Mouse (Mus musculus) kidney, adult 8-10 months (tissue): ENCODE measurements around the gene Wdr82.

Source experiments
- DNase-seq, 2 experiments: peaks; one replicate each; pipeline ENCODE4 v3.0.0; 2022

Wdr82 gene

DNA sequence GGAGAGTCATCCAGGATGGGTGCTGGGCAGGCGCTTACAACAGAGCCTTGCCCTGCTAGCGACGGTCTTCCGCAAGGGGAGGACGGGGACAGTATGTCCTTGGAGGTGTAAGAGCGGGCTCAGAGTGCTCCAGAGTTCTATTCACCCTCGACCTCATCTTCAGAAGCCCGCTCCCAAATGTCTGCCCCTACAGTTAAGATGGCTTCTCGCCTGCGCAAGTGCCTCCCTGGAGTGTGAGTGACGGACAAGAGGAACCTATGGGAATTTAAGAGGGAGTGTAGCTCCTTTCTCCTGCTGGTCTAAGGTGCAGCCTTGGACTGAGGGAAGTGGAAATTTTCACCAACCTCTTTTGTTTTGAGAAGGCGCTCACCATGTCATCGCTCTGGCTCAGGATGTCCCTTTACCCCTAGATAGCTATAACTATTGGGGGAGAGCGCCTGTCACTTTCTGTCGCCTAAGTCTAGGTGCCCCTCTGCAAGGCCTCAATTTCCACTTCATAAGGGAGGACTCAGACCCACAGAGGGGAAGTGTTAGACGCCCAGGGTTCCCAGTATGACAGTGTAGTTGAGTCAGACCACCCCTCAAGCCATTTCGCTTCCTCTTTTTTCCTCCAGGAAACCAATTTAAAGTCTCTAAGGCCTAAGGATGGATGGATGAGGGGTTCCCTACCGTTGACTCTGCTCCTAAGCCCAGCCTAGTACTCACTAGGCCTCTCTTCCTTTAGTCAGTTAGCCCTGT lies 29.0 kb downstream of the Wdr82 start, which contains the start of gene Ppm1m:
Ppm1m (minus strand) TSS at position 212 of the 738 bp plus-strand sequence.
- no peak for DNase-seq

DNA sequence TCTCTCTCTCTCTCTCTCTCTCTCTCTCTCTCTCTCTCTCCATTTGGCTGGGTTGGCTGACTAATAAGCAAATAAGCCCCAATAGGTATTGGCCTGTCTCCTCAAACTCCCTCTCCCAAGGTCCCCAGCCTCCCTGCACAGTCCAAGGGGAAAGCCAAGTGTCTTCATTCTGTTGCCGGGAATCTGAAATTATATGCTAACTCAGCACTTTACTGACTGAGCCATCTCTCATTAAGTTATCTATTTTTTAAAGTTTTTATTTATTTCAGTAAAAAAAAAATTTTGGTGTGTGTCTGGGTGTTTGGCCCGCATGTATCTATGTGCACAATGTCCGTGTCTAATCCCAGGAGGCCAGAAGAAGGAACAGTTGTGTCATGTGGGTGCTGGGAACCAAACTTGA lies 31.2 kb downstream of the Wdr82 start:
- DNase-seq: no peak

DNA sequence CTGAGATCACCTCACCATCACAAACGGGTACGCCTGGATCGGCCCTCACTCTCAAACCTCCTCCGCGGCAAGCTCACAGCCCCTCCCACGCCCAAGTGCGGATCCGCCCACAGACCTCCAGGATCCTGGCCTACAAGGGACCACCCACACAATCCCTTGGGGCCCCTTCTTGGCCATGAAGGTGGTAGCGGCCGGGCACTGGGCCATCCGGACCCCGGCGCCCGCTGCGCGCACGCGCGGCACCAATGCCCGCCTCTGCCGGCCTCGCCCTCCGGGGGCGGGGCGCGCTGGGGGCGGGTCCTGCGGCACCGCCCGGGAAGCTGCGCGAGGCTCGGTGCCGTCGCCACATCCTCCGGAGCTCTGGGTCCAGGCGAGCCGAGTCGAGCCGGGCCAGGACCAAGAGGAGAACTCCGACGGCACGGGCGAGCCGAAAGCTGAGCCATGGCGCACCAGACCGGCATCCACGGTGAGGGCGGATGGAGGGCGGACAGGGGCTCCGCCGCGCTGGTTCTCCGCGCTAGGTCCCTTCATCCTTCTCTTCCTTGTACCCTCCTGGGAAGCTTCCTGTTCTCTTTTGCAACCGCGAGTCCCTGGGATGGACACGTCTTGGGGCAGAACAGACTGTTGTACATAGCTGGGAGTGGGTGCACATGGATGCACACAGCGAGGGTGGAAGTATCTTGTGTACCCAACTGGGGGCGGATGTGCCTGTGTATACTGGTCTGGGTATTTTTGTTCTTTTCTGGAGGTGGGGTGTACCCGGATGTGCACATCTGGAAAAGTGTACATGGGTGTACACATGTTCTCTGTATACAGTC lies 32.3 kb downstream of the Wdr82 start, which contains the start of gene Twf2:
Twf2 (plus strand) TSS at position 290 of the 818 bp plus-strand sequence.
- peak; percentile 87 to 90 for DNase-seq

DNA sequence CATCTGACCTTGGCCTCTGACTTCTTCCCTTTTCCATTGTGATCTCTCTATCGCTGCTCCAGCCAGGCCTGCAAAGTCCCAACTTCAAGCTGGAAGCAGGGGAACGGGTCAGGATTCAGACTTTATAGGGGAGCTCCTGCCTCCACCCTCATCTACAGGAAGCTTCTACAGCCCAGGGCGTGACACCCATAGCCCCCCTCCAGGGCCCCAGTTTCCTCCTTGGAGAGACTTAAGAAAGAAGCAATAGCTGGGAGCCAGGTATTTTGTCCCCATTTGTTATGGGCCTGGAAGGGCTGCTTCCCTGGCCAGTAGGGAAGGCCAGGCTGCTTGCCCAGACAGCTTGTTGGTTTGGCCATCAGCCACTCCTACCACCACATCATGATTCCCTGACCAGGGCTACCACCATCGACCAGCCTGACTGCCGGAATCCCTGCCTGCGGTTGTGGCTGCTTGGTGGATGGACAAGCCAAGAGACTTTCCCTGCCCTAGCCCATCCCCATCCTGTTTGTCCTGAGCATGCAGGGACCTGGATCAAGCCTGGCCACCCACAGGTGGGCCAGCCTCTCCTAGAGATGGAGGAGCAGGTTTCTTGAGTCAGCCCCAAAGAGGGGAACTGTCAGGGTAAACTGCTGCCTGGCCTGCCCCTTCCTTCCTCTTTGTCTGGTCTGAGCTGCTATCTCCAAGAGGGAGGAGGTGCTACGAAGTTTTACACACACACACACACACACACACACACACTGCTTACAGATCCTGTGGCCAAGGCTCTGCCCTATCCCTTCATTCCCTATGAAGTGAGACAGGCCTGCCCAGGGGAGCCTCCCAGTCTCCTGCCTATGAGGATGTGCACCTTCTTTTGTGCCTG lies 33.5 kb downstream of the Wdr82 start:
- DNase-seq: no peak

DNA sequence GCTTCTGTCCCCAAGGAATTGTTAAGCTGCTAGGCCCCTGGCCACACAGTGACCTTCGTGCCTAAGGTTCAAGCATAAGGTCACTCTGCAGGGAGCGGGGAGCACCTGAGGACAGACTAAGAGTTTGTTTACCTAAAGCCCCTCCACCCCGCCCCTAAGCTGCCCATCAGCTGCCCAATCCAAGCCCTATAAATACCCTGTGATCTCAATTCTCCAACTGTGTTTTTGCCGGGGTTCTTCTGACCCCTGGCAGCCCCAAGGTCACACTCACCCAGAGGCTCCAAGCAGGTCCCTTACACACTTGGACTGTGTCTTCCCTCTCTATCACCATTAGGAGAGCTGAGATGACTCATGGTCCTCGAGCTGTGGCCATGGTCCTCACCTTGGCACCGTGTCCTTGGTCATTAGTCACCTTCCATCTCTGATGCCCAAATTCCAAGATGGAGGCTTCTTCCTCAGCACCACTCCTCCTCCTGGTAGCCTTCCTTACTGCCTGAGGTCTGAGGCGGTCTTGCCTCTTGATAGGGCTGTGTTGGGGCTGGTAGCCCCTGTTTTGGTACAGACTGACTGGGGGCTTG lies 35.1 kb downstream of the Wdr82 start:
- DNase-seq: no peak

DNA sequence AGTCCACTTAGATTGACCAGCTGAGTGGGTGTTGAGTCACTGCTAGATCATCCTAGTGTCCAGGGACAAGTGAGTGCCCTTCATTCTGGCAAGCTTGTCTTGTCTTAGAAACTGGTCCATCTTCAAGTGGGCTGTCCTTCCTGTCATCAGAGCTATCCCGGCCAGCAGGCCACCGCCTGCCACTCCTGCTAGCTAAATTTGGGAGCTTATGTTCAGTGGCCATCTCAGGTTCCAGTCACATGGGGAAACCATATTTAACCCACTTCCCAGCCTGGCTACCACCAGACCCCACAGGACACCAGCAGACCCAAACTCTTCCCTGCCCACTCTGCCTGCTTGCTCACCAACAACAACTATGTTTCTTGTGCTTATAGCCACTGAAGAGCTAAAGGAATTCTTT lies 35.8 kb downstream of the Wdr82 start:
- no peak for DNase-seq

DNA sequence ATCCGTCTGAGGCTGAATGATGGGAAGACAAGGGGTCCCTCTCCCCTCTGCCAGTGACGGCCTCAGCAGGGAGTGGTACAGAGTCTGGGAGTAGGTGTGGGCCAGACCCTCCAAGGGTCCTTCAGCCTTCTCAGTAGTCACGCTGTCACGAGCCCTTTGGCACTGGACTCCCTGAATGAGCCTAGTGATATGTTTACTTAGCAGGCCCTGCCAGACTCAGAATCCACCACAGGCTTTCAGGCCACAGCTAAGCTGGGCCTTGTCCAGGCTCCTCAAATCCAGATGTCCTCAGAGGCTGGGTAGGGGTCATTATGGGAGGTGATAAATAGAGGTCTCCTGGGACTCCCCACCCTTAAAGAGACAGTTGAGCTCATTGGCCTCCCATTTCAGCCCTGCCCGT lies 37.5 kb downstream of the Wdr82 start:
- no peak for DNase-seq

DNA sequence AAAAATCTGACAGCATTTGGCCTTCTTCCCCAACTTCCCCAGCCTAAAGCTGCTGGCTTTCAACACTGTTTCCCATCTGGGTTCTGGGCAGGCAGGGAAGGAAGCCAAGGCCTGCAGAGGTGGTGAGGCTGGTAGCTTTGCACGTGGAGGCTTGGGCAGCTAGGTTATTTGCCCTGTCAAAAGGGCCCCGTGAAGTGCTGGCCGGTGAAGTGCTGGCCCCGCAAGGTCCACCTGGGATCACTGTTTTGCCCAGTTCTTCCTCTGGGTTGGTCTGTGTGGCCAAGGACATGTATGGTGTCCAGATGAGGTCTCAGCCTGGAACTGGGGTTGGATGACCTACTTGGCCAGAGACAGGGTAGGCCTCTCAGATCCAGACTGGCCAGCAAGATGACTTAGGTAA lies 39.2 kb downstream of the Wdr82 start:
- DNase-seq: no peak

DNA sequence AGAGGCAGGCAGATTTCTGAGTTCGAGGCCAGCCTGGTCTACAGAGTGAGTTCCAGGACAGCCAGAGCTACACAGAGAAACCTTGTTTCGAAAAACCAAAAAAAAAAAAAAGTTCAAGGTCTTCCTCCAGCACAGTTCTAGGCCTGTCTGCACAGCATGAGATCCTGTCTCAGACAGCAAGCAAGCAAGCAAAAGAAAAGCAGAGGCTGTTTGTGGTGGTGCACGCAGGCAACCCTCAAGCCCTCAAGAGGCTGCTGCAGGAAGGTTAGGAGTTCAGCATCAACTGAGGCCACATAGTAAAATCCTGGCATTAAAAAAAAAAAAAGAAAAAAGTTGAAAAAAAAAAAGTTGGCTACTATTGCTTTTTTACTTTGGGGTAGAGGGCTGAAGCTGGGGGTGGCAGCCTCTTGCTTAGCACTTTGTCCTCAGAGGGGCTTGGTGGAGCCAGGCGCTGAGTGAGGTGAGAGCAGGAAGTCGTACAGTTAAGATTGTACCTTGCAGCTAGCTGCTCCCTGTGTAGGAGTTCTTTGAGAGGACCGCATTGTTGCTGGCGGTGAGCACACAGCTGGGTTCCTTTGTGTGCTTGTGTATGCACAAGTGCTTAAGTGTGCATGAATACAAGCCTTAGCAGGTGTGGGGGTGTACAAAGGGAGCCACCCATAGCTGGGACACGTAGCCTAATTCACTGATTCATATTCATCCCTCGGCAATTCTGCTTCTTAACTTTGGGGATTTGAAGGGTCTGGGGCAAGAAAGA lies 40.3 kb downstream of the Wdr82 start:
- no peak for DNase-seq

DNA sequence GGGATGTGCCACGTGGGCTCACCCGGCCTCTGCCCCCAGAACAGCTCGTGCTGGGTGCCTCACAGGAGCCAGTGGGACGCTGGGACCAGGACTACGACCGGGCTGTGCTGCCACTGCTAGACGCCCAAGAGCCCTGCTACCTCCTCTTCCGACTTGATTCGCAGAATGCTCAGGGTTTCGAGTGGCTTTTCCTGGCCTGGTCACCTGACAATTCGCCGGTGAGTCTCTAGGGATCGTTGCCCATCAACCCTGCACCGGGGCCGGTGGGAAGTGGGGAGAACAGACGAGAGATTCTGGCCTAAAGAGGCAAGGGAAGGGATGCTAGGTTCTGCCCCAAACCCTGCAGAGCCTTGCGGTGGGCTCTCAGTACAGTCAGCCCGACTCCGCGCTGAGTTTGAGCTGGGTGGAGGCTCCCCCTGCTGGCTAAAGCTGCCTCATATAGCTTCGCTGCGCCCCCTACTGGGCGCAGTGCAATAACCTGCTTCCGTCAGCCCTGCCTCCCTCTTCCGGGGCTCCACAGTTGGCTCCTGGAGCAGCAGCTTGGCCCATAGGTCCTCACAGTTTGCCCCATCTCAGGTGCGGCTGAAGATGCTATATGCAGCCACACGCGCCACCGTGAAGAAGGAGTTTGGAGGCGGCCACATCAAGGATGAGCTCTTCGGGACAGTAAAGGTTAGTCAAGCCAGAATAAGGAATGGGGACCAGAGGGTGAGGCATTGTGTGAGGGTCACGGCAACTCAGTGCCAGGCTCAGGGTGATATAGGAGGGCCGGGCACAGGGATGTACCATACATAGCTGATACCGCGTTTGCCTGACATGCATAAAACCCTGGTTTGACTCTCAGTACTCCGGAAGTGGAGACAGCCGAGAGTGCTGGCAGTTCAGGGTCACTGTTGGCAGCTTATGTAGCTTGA lies 41.2 kb downstream of the Wdr82 start:
- DNase-seq: peak; percentile 69 to 86

DNA sequence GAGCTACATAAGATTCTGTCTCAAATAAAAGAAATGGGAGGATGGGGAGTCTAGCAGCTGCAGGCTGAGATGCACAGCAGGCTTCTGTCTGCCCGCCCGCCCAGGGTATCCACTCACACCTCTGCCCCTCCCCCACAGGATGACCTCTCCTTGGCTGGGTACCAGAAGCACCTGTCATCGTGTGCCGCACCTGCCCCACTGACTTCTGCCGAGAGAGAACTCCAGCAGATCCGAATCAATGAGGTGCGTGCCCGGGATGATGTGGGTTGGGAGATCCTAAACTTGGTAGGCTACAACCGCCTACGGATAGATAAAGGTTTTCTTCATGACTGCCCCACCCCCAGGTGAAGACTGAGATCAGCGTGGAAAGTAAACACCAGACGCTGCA lies 41.9 kb downstream of the Wdr82 start:
- DNase-seq: no peak

DNA sequence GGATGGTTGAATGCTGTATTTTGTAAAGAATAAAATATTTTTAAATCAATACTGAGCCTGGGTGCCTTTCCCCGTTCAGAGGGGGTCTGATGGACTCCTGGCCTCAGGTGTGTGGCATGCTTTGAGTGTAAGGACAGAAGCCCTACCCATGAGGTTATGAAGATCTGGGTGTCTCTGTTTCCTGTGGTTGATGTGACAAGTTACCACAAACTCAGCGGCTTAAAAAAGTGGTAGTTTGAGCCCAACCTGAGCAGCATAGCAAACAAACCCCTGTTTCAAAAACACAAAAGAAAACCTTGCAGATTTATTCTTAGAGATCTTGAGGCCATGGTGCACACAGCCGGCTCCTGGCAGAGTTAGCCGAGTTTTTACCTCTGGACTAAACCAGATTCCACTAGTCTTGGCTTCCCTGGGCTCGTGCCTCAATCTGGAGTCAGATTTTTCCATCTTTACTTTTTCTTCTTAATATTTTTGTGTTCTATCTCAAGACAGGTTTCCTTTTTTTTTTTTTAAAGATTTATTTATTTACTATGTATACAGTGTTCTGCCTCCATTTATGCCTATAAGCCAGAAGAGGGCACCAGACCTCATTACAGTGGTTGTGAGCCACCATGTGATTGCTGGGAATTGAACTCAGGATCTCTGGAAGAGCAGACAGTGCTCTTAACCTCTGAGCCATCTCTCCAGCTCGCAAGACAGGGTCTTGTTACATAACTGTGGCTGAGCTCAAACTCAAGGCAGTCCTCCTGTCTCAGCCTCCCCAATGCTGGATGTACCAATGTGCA lies 44.8 kb downstream of the Wdr82 start:
- DNase-seq: no peak

DNA sequence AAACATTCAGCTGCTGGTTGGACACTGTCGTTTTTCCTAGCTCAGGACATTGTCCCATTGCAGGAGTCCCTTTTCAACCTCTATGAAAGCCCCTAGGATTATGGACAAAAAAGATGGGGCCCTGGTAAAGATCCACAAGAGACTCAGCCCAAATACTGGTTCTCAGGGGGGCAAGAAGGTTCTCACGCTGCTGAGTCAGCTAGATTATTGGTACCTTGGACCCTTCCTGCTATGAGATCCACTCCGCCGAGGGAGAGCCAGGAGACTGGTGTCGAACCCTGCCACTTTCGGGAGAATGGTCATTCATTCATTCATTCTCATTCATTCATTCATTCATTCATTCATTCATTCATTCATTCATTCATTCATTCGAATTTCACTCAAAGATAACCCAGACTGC lies 46.2 kb downstream of the Wdr82 start:
- DNase-seq: no peak

DNA sequence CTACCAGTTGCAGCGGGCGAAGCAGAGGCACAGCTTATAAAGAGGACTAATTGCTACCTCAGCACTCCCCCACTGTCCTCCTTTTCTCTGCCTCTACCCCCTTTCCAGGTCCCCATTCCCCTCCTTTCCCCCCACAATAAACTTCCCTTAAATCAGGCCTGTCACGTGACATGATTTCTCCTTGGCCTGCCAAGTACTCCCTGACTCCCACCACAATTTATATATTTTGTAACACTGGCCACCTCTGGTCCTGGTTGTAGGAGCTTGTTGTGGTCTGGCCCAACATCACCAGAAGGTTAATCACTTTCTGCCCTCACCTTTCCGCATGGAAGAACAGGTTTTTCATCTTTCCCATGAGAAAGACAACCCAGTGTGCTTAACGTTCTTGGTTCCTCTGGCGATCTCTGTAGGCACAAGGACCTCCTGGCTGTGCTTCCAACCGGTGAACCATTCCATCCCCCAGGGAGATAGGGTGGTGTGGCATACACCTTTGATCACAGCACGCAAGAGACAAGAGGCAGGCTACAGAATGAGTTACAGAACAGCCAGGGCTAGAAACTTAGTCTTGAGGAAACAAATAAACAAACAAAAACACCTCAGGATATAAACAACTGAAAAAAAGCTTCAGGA lies 50.3 kb downstream of the Wdr82 start:
- no peak for DNase-seq

DNA sequence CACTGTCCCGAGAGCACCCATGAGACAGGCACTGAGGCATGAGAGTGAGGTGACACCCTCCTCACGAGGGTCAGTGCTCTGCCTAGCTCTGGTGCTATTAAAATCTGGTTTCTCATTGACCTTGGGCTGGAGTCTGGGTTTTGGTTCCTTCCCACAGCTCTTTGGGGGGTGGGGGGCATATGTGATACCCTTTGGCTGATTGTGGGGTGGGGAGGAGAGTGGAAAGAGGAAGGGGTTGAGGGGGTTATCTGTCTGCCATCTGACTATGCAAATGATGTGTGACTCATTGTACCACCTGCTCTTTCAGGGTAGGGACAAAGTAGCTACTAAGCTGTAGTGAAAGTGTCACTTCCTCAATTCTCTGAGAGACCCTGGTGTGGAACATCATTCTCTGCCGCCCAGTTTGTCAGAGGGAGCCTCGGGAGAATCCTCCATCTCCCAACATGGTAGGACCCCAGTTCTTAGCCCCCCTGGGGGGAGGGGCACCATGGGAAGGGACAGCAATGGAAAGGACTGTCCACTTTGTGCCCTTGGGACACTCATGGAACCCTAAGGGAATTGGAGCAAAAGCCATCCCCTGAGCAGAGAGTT lies 51.6 kb downstream of the Wdr82 start, which contains the start of gene Tlr9:
Tlr9 (plus strand) TSS at position 338 of the 591 bp plus-strand sequence.
- no peak for DNase-seq

DNA sequence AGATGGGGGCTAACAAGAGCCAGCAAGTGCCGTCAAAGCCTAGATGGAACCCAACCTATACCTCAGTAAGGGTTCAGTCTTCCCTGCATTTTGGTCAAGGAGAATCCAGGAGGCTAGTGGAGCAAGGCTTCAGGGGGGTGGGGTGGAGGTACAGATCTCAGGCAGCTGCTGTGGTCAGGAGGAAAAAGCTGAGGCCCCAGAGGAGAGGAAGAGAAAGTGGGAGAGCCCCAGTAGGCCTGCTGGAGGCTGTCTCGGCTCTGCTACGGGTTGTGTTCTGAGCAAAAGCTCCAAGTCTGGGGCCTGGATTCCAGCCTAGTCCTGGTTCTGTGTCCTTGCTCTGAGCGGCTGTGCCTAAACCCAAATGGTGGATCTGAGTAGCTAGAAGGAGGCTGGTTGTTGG lies 52.3 kb downstream of the Wdr82 start:
- DNase-seq: no peak

DNA sequence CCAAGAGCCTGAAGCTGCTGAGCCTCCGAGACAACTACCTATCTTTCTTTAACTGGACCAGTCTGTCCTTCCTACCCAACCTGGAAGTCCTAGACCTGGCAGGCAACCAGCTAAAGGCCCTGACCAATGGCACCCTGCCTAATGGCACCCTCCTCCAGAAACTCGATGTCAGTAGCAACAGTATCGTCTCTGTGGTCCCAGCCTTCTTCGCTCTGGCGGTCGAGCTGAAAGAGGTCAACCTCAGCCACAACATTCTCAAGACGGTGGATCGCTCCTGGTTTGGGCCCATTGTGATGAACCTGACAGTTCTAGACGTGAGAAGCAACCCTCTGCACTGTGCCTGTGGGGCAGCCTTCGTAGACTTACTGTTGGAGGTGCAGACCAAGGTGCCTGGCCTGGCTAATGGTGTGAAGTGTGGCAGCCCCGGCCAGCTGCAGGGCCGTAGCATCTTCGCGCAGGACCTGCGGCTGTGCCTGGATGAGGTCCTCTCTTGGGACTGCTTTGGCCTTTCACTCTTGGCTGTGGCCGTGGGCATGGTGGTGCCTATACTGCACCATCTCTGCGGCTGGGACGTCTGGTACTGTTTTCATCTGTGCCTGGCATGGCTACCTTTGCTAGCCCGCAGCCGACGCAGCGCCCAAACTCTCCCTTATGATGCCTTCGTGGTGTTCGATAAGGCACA lies 54.9 kb downstream of the Wdr82 start:
- no peak for DNase-seq

DNA sequence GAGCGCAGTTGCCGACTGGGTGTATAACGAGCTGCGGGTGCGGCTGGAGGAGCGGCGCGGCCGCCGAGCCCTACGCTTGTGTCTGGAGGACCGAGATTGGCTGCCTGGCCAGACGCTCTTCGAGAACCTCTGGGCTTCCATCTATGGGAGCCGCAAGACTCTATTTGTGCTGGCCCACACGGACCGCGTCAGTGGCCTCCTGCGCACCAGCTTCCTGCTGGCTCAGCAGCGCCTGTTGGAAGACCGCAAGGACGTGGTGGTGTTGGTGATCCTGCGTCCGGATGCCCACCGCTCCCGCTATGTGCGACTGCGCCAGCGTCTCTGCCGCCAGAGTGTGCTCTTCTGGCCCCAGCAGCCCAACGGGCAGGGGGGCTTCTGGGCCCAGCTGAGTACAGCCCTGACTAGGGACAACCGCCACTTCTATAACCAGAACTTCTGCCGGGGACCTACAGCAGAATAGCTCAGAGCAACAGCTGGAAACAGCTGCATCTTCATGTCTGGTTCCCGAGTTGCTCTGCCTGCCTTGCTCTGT lies 55.5 kb downstream of the Wdr82 start:
- DNase-seq: no peak
